Mouse (Mus musculus) lung, postnatal 25 days (tissue): ENCODE measurements around the gene Prkca.
A peak's percentile ranks its signal among the peaks of the same experiment; 100 is the strongest.

Experiments used
- DNase-seq: peaks from one replicate; pipeline ENCODE4 v3.0.0; 2022; ENCODE audit warnings: low spot score

Gene Prkca

GRCm38 (mm10) chr11:107996896-107997670 lies 346.6 kb downstream of the Prkca start:
- no peak for DNase-seq

- DNase-seq = peak; percentile 57
Observed at GRCm38 (mm10) chr11:107994487-107994886, 349.2 kb downstream of the Prkca start.

- DNase-seq = no peak
Observed at GRCm38 (mm10) chr11:107993792-107994191, 349.9 kb downstream of the Prkca start.

GRCm38 (mm10) chr11:107992500-107992899 lies 351.2 kb downstream of the Prkca start:
- DNase-seq = no peak

- DNase-seq = no peak
Observed at GRCm38 (mm10) chr11:107991990-107992389, 351.7 kb downstream of the Prkca start.

GRCm38 (mm10) chr11:107989241-107989640 lies 354.5 kb downstream of the Prkca start:
- peak; percentile 30 for DNase-seq

- no peak for DNase-seq
Observed at GRCm38 (mm10) chr11:107985941-107986340, 357.8 kb downstream of the Prkca start.

GRCm38 (mm10) chr11:107983883-107984282 lies 359.8 kb downstream of the Prkca start:
- DNase-seq = no peak

GRCm38 (mm10) chr11:107983224-107983623 lies 360.5 kb downstream of the Prkca start:
- no peak for DNase-seq

GRCm38 (mm10) chr11:107982225-107982896 lies 361.4 kb downstream of the Prkca start:
- DNase-seq = peak; percentile 15

GRCm38 (mm10) chr11:107979497-107980174 lies 364.1 kb downstream of the Prkca start:
- no peak for DNase-seq

- no peak for DNase-seq
Observed at GRCm38 (mm10) chr11:107969943-107970342, 373.8 kb downstream of the Prkca start.

- DNase-seq = peak; percentile 37
Observed at GRCm38 (mm10) chr11:107968147-107968546, 375.6 kb downstream of the Prkca start.

- DNase-seq = no peak
Observed at GRCm38 (mm10) chr11:107966229-107966628, 377.5 kb downstream of the Prkca start.

- no peak for DNase-seq
Observed at GRCm38 (mm10) chr11:107965449-107965848, 378.3 kb downstream of the Prkca start.

- DNase-seq = no peak
Observed at GRCm38 (mm10) chr11:107957566-107958350, 386.0 kb downstream of the Prkca start.

GRCm38 (mm10) chr11:107955191-107956062 lies 388.3 kb downstream of the Prkca start:
- no peak for DNase-seq

GRCm38 (mm10) chr11:107951431-107951830 lies 392.3 kb downstream of the Prkca start:
- no peak for DNase-seq

GRCm38 (mm10) chr11:107950658-107951057 lies 393.1 kb downstream of the Prkca start:
- no peak for DNase-seq

GRCm38 (mm10) chr11:107950211-107950610 lies 393.5 kb downstream of the Prkca start:
- DNase-seq = no peak

GRCm38 (mm10) chr11:107947951-107948350 lies 395.8 kb downstream of the Prkca start:
- DNase-seq = no peak
